Mouse (Mus musculus) neural tube, embryonic 12.5 days (tissue): ENCODE results near the gene Alox12b. TPM values are rescaled to one million over a fixed set of nuclear protein-coding genes. Genes with fewer than 3 reads are reported as not detected.

Experiments used
- ATAC-seq: fragments of 200-750 bp; cut with Nextera tagmentation; 2 replicates; pipeline ENCODE4 v1.8.0; 2017; ENCODE audit warnings: low read depth, mild to moderate bottlenecking, moderate TSS enrichment, moderate library complexity; ENCODE audit not compliant: low FRiP score
- H3K27ac ChIP-seq: fragments of 300-500 bp; sonication (generic); 2 replicates; pipeline ENCODE4 v1.5.1; 2016
- H3K27me3 ChIP-seq: fragments of 300-500 bp; sonication (generic); replicated peaks from 2 replicates; pipeline ENCODE4 v1.6.1; 2016; ENCODE audit warnings: mild to moderate bottlenecking
- H3K36me3 ChIP-seq: fragments of 300-500 bp; sonication (generic); 2 replicates; pipeline ENCODE4 v1.6.1; 2016; ENCODE audit warnings: mild to moderate bottlenecking
- H3K4me1 ChIP-seq: fragments of 300-500 bp; sonication (generic); 2 replicates; pipeline ENCODE4 v1.6.1; 2016
- H3K4me2 ChIP-seq: fragments of 300-500 bp; sonication (generic); replicated peaks from 2 replicates; pipeline ENCODE4 v1.6.1; 2016; ENCODE audit warnings: mild to moderate bottlenecking
- H3K4me3 ChIP-seq: fragments of 300-500 bp; sonication (generic); 2 replicates; pipeline ENCODE4 v1.5.1; 2016
- H3K9ac ChIP-seq: fragments of 300-500 bp; sonication (generic); 2 replicates; pipeline ENCODE4 v1.6.1; 2016; ENCODE audit warnings: mild to moderate bottlenecking
- H3K9me3 ChIP-seq: fragments of 300-500 bp; sonication (generic); 2 replicates; pipeline ENCODE4 v1.6.1; 2016; ENCODE audit warnings: mild to moderate bottlenecking
- WGBS: fragments of 180-500 bp; shearing (Covaris S2); methylation state at CpG from one replicate; pipeline ENCODE4 v1.1.7; 2016; 5-methylcytosine and 5-hydroxymethylcytosine counted together
- polyA plus RNA-seq: library from polyadenylated mRNA; unstranded; fragments of >200 nt; fragmentation: Nextera tagmentation; extraction: Ambion mirVana; gene quantifications from 2 replicates; pipeline ENCODE4 v1.2.1, GENCODE M21; 2016

The Alox12b gene
- polyA plus RNA-seq, 1 experiment from 2014 or later: 0.20 TPM

GRCm38 (mm10) chr11:69148451-69148960 is 8.3 kb upstream of the Alox12b start:
- Histone ChIP-seq H3K27ac (no peak overlapping the region), H3K36me3 (no peaks in the 10 kb centered on the region), H3K9me3 (no peaks in the 10 kb centered on the region), H3K4me1 (0 out of 2 replicates have a peak, but pooled peaks cover 4% of the 10 kb centered on the region), H3K4me3 (no peak overlapping the region), H3K27me3 (0 out of 2 replicates have a peak, but pooled peaks cover 5% of the 10 kb centered on the region), H3K9ac (no peak overlapping the region), H3K4me2 (no peak overlapping the region)
- 92% methylated on average over 5 of the region's 5 CpGs for WGBS
- no peak for ATAC-seq

GRCm38 (mm10) chr11:69149728-69150127 is 7.1 kb upstream of the Alox12b start:
- 80% methylated on average over 6 of the region's 6 CpGs for WGBS
- H3K4me1 ChIP-seq: 0 out of 2 replicates have a peak, but pooled peaks cover 4% of the 10 kb centered on the region
- no peaks in the 10 kb centered on the region for H3K36me3 ChIP-seq
- H3K9ac ChIP-seq: no peak overlapping the region
- no peaks in the 10 kb centered on the region for H3K9me3 ChIP-seq
- no peak overlapping the region for H3K27ac ChIP-seq
- no peak overlapping the region for H3K4me2 ChIP-seq
- H3K27me3 ChIP-seq: 0 out of 2 replicates have a peak, but pooled peaks cover 5% of the 10 kb centered on the region
- no peak overlapping the region for H3K4me3 ChIP-seq
- ATAC-seq: no peak

- no peak for ATAC-seq
- 12% methylated on average over 7 of the region's 7 CpGs for WGBS
These were observed 6.3 kb upstream of the Alox12b start for GRCm38 (mm10) chr11:69150444-69150843.

GRCm38 (mm10) chr11:69151004-69151403 is 5.8 kb upstream of the Alox12b start:
- no peak overlapping the region for H3K9ac ChIP-seq
- no peak overlapping the region for H3K4me3 ChIP-seq
- WGBS: 66% methylated on average over 6 of the region's 6 CpGs
- H3K27ac ChIP-seq: no peak overlapping the region
- H3K4me2 ChIP-seq: peak overlapping the region; percentile 36
- H3K36me3 ChIP-seq: no peaks in the 10 kb centered on the region
- ATAC-seq: no peak
- no peaks in the 10 kb centered on the region for H3K9me3 ChIP-seq
- 0 out of 2 replicates have a peak, but pooled peaks cover 4% of the 10 kb centered on the region for H3K4me1 ChIP-seq
- 0 out of 2 replicates have a peak, but pooled peaks cover 9% of the 10 kb centered on the region for H3K27me3 ChIP-seq

More at GRCm38 (mm10) chr11:69150444-69150843, 6.3 kb upstream of the Alox12b start:
- 0 out of 2 replicates have a peak, but pooled peaks cover 4% of the 10 kb centered on the region for H3K4me1 ChIP-seq
- peak overlapping the region; percentile 36 for H3K4me2 ChIP-seq
- no peak overlapping the region for H3K27ac ChIP-seq
- H3K9me3 ChIP-seq: no peaks in the 10 kb centered on the region
- 0 out of 2 replicates have a peak overlapping the region, but pooled peaks have one; percentile 26 for H3K9ac ChIP-seq
- H3K27me3 ChIP-seq: 0 out of 2 replicates have a peak, but pooled peaks cover 7% of the 10 kb centered on the region
- no peaks in the 10 kb centered on the region for H3K36me3 ChIP-seq
- peak overlapping the region; percentile 5; the same call in 1 of the 2 replicates for H3K4me3 ChIP-seq

GRCm38 (mm10) chr11:69153831-69154230 is 3.0 kb upstream of the Alox12b start:
- no peak for ATAC-seq
- H3K4me2 ChIP-seq: no peak overlapping the region
- no peak overlapping the region for H3K9ac ChIP-seq
- H3K27ac ChIP-seq: no peak overlapping the region
- no peaks in the 10 kb centered on the region for H3K36me3 ChIP-seq
- H3K27me3 ChIP-seq: peaks cover 26% of the 10 kb centered on the region
- no peak overlapping the region for H3K4me3 ChIP-seq
- H3K4me1 ChIP-seq: peaks cover 11% of the 10 kb centered on the region
- 86% methylated on average over 8 of the region's 8 CpGs for WGBS
- H3K9me3 ChIP-seq: no peaks in the 10 kb centered on the region

GRCm38 (mm10) chr11:69155351-69155750 is 1.4 kb upstream of the Alox12b start:
- Histone ChIP-seq H3K27me3 (peaks cover 26% of the 10 kb centered on the region), H3K4me2 (no peak overlapping the region), H3K27ac (no peak overlapping the region), H3K9me3 (no peaks in the 10 kb centered on the region), H3K4me3 (no peak overlapping the region), H3K36me3 (no peaks in the 10 kb centered on the region), H3K4me1 (peaks cover 11% of the 10 kb centered on the region), H3K9ac (no peak overlapping the region)
- ATAC-seq: no peak
- WGBS: 57% methylated on average over 1 of the region's 1 CpGs

- Histone ChIP-seq H3K4me3 (no peak overlapping the region), H3K9me3 (no peaks in the 10 kb centered on the region), H3K36me3 (no peaks in the 10 kb centered on the region), H3K27me3 (peaks cover 4% of the 10 kb centered on the region; the same call in 1 of the 2 replicates), H3K9ac (no peak overlapping the region), H3K27ac (no peak overlapping the region), H3K4me1 (no peaks in the 10 kb centered on the region), H3K4me2 (no peak overlapping the region)
- 93% methylated on average over 12 of the region's 12 CpGs for WGBS
- ATAC-seq: no peak
These were observed 12.5 kb downstream of the Alox12b start for GRCm38 (mm10) chr11:69169313-69169712.

GRCm38 (mm10) chr11:69171626-69172025 is 14.8 kb downstream of the Alox12b start:
- no peaks in the 10 kb centered on the region for H3K36me3 ChIP-seq
- no peak overlapping the region for H3K27ac ChIP-seq
- no peak for ATAC-seq
- H3K27me3 ChIP-seq: peaks cover 4% of the 10 kb centered on the region; the same call in 1 of the 2 replicates
- 33% methylated on average over 7 of the region's 7 CpGs for WGBS
- H3K9me3 ChIP-seq: no peaks in the 10 kb centered on the region
- no peak overlapping the region for H3K4me2 ChIP-seq
- H3K4me3 ChIP-seq: no peak overlapping the region
- no peak overlapping the region for H3K9ac ChIP-seq
- no peaks in the 10 kb centered on the region for H3K4me1 ChIP-seq

GRCm38 (mm10) chr11:69172606-69173005 is 15.8 kb downstream of the Alox12b start:
- Histone ChIP-seq H3K9ac (no peak overlapping the region), H3K4me2 (no peak overlapping the region), H3K4me3 (no peak overlapping the region), H3K27me3 (peaks cover 4% of the 10 kb centered on the region; the same call in 1 of the 2 replicates), H3K27ac (no peak overlapping the region), H3K36me3 (no peaks in the 10 kb centered on the region), H3K4me1 (no peaks in the 10 kb centered on the region), H3K9me3 (no peaks in the 10 kb centered on the region)
- 84% methylated on average over 2 of the region's 2 CpGs for WGBS
- ATAC-seq: no peak

- 86% methylated on average over 7 of the region's 7 CpGs for whole genome bisulfite sequencing
These were observed 17.9 kb downstream of the Alox12b start for GRCm38 (mm10) chr11:69174722-69175121.

GRCm38 (mm10) chr11:69178525-69178924 is 21.7 kb downstream of the Alox12b start:
- Histone ChIP-seq H3K4me3 (no peak overlapping the region), H3K4me1 (no peaks in the 10 kb centered on the region), H3K27me3 (no peaks in the 10 kb centered on the region), H3K9me3 (no peaks in the 10 kb centered on the region), H3K4me2 (no peak overlapping the region), H3K27ac (no peak overlapping the region), H3K36me3 (no peaks in the 10 kb centered on the region), H3K9ac (no peak overlapping the region)
- no peak for ATAC-seq
- 83% methylated on average over 3 of the region's 3 CpGs for WGBS

More at GRCm38 (mm10) chr11:69174722-69175121, 17.9 kb downstream of the Alox12b start:
- Histone ChIP-seq H3K27ac (no peak overlapping the region), H3K27me3 (peaks cover 4% of the 10 kb centered on the region; the same call in 1 of the 2 replicates), H3K4me1 (no peaks in the 10 kb centered on the region), H3K9me3 (no peaks in the 10 kb centered on the region), H3K4me3 (no peak overlapping the region), H3K36me3 (no peaks in the 10 kb centered on the region), H3K4me2 (no peak overlapping the region), H3K9ac (no peak overlapping the region)
- ATAC-seq: no peak

- Histone ChIP-seq H3K27me3 (no peaks in the 10 kb centered on the region), H3K4me2 (no peak overlapping the region), H3K27ac (no peak overlapping the region), H3K9ac (no peak overlapping the region), H3K4me3 (no peak overlapping the region), H3K9me3 (no peaks in the 10 kb centered on the region), H3K36me3 (no peaks in the 10 kb centered on the region), H3K4me1 (no peaks in the 10 kb centered on the region)
- 54% methylated on average over 3 of the region's 3 CpGs for WGBS
- ATAC-seq: no peak
These were observed 22.7 kb downstream of the Alox12b start for GRCm38 (mm10) chr11:69179512-69179911.

- Histone ChIP-seq H3K9me3 (no peaks in the 10 kb centered on the region), H3K36me3 (no peaks in the 10 kb centered on the region), H3K27me3 (no peaks in the 10 kb centered on the region), H3K4me3 (no peak overlapping the region), H3K4me2 (no peak overlapping the region), H3K4me1 (no peaks in the 10 kb centered on the region), H3K9ac (no peak overlapping the region), H3K27ac (no peak overlapping the region)
- ATAC-seq: no peak
- 90% methylated on average over 4 of the region's 4 CpGs for WGBS
These were observed 23.3 kb downstream of the Alox12b start for GRCm38 (mm10) chr11:69180120-69180519.
